Mouse (Mus musculus) kidney, postnatal 0 days (tissue): ENCODE results near the gene Mpzl1. TPM values are rescaled to one million over a fixed set of nuclear protein-coding genes. Genes with fewer than 3 reads are reported as not detected.
"Not testable (repeated sequence)": the region's sequence is repeated elsewhere in the genome, so short reads cannot be mapped to it uniquely, and the experiment has no call there.

Experiments used
- ATAC-seq: fragments of 200-750 bp; cut with Nextera tagmentation; replicated peaks from 2 replicates; pipeline ENCODE4 v1.8.0; 2017; ENCODE audit warnings: low read depth, moderate number of reproducible peaks, moderate TSS enrichment, moderate library complexity; ENCODE audit not compliant: low FRiP score
- DNase-seq: peaks from one replicate; pipeline ENCODE4 v3.0.0-alpha.2; 2016; ENCODE audit warnings: low spot score
- H3K27ac ChIP-seq: fragments of 300-500 bp; sonication (generic); 2 replicates; pipeline ENCODE4 v1.5.1; 2014; ENCODE audit warnings: mild to moderate bottlenecking
- H3K27me3 ChIP-seq: fragments of 300-500 bp; sonication (generic); 2 replicates; pipeline ENCODE4 v1.6.1; 2014; ENCODE audit warnings: low read length, mixed read lengths; ENCODE audit not compliant: insufficient read depth
- H3K36me3 ChIP-seq: fragments of 300-500 bp; sonication (generic); 2 replicates; pipeline ENCODE4 v1.6.1; 2014; ENCODE audit warnings: low read length, mixed read lengths; ENCODE audit not compliant: insufficient read depth
- H3K4me1 ChIP-seq: fragments of 300-500 bp; sonication (generic); replicated peaks from 2 replicates; pipeline ENCODE4 v1.6.1; 2014; ENCODE audit warnings: antibody characterized with exemption, low read length, mixed read lengths; ENCODE audit not compliant: insufficient read depth
- H3K4me2 ChIP-seq: fragments of 300-500 bp; sonication (generic); 2 replicates; pipeline ENCODE4 v1.6.1; 2014; ENCODE audit warnings: mild to moderate bottlenecking, low read length, moderate library complexity, mixed read lengths
- H3K4me3 ChIP-seq: fragments of 300-500 bp; sonication (generic); replicated peaks from 2 replicates; pipeline ENCODE4 v1.5.1; 2014; ENCODE audit warnings: low read depth, low read length
- H3K9ac ChIP-seq: fragments of 300-500 bp; sonication (generic); 2 replicates; pipeline ENCODE4 v1.6.1; 2014; ENCODE audit warnings: low read depth, low read length
- H3K9me3 ChIP-seq: fragments of 300-500 bp; sonication (generic); replicated peaks from 2 replicates; pipeline ENCODE4 v1.6.1; 2016; ENCODE audit warnings: low read length, inconsistent platforms, mixed read lengths
- CTCF ChIP-seq: IDR thresholded peaks from 2 replicates; pipeline ENCODE4 v1.5.1; 2016; ENCODE audit warnings: antibody characterized with exemption, low read depth, mild to moderate bottlenecking, moderate library complexity
- WGBS: fragments of 180-500 bp; shearing (Covaris S2); extraction: QIAGEN DNeasy Blood & Tissue Kit; methylation state at CpG from one replicate; pipeline ENCODE4 v1.1.7; 2014; 5-methylcytosine and 5-hydroxymethylcytosine counted together
- polyA plus RNA-seq: library from polyadenylated mRNA; unstranded; fragments of >200 nt; fragmentation: Nextera tagmentation; extraction: Ambion mirVana; gene quantifications from 2 replicates; pipeline ENCODE4 v1.2.1, GENCODE M21; 2015

Mpzl1 gene
- 186 and 191 TPM in 2 replicates for polyA plus RNA-seq

- DNase-seq (peak; percentile 99), ATAC-seq (peak; percentile 99)
- Histone ChIP-seq H3K9me3 (no peaks in the 10 kb centered on the region), H3K27ac (peak within 1 kb of the TSS; percentile 97), H3K4me1 (peaks cover 30% of the 10 kb centered on the region), H3K4me2 (peak within 1 kb of the TSS; percentile 76), H3K4me3 (peak within 1 kb of the TSS; percentile 88), H3K27me3 (no peaks in the 10 kb centered on the region), H3K36me3 (no peaks in the 10 kb centered on the region), H3K9ac (peak within 1 kb of the TSS; percentile 95)
- TF ChIP-seq CTCF, result peak; percentile 40
- WGBS, result under 1% methylated on average over 67 of the region's 73 CpGs
Observed at GRCm38 (mm10) chr1:165634151-165634884, at the start of gene Mpzl1. Gene Mpzl1, minus strand, starts transcription at chr1:165634538.

- Histone ChIP-seq H3K36me3 (no peaks in the 10 kb centered on the region), H3K4me2 (no peak overlapping the region), H3K27me3 (no peaks in the 10 kb centered on the region), H3K9ac (no peak overlapping the region), H3K4me3 (no peak overlapping the region), H3K9me3 (no peaks in the 10 kb centered on the region), H3K27ac (peak overlapping the region; percentile 36), H3K4me1 (peaks cover 27% of the 10 kb centered on the region)
- DNase-seq (no peak), ATAC-seq (no peak)
- 59% methylated on average over 18 of the region's 18 CpGs for WGBS
- TF ChIP-seq CTCF, result no peak
Observed at GRCm38 (mm10) chr1:165682056-165682853, 47.9 kb upstream of the Mpzl1 start.

- no peak overlapping the region for H3K9ac ChIP-seq
- H3K9me3 ChIP-seq, result no peaks in the 10 kb centered on the region
- DNase-seq (no peak), ATAC-seq (no peak)
- H3K27me3 ChIP-seq, result no peaks in the 10 kb centered on the region
- no peaks in the 10 kb centered on the region for H3K36me3 ChIP-seq
- peak; percentile 69 for TF ChIP-seq CTCF
- H3K4me2 ChIP-seq, result no peak overlapping the region
- WGBS, result 47% methylated on average over 13 of the region's 13 CpGs
- no peak overlapping the region for H3K4me3 ChIP-seq
- peak overlapping the region; percentile 47 for H3K27ac ChIP-seq
- H3K4me1 ChIP-seq, result peaks cover 21% of the 10 kb centered on the region
Observed at GRCm38 (mm10) chr1:165681045-165681794, 46.9 kb upstream of the Mpzl1 start.

GRCm38 (mm10) chr1:165680086-165680485 is 45.7 kb upstream of the Mpzl1 start:
- not testable (repeated sequence) for H3K4me3 ChIP-seq, DNase-seq, H3K27me3 ChIP-seq, H3K36me3 ChIP-seq, H3K4me2 ChIP-seq, H3K9ac ChIP-seq, H3K9me3 ChIP-seq, ATAC-seq
- Histone ChIP-seq H3K27ac (peak overlapping the region; percentile 60), H3K4me1 (peaks cover 18% of the 10 kb centered on the region)

- DNase-seq (peak; percentile 76), ATAC-seq (peak; percentile 35; the same call in 1 of the 2 replicates)
- Histone ChIP-seq H3K4me3 (no peak overlapping the region), H3K9ac (no peak overlapping the region), H3K27me3 (no peaks in the 10 kb centered on the region), H3K9me3 (no peaks in the 10 kb centered on the region), H3K4me2 (no peak overlapping the region), H3K36me3 (no peaks in the 10 kb centered on the region), H3K4me1 (peaks cover 18% of the 10 kb centered on the region), H3K27ac (peak overlapping the region; percentile 60; the same call in 1 of the 2 replicates)
- 48% methylated on average over 3 of the region's 3 CpGs for WGBS
- TF ChIP-seq CTCF, result no peak; the same call in 1 of the 2 replicates
Observed at GRCm38 (mm10) chr1:165679618-165679997, 45.3 kb upstream of the Mpzl1 start.
